Mouse (Mus musculus) intestine, embryonic 16.5 days (tissue): Measurements from ENCODE around the gene Tha1. TPM values are rescaled to one million over a fixed set of nuclear protein-coding genes. Genes with fewer than 3 reads are reported as not detected.

Experiments used
- ATAC-seq: fragments of 200-750 bp; cut with Nextera tagmentation; 2 replicates; pipeline ENCODE4 v1.8.0; 2017; ENCODE audit warnings: moderate TSS enrichment, moderate library complexity
- H3K27ac ChIP-seq: fragments of 300-500 bp; sonication (generic); 2 replicates; pipeline ENCODE4 v1.5.1; 2014; ENCODE audit warnings: mild to moderate bottlenecking, low read length
- H3K27me3 ChIP-seq: fragments of 300-500 bp; sonication (generic); replicated peaks from 2 replicates; pipeline ENCODE4 v1.6.1; 2014; ENCODE audit warnings: low read length, control low read depth, mixed read lengths; ENCODE audit not compliant: control insufficient read depth, insufficient read depth
- H3K36me3 ChIP-seq: fragments of 300-500 bp; sonication (generic); 2 replicates; pipeline ENCODE4 v1.6.1; 2014; ENCODE audit warnings: low read length, control low read depth; ENCODE audit not compliant: control insufficient read depth, insufficient read depth
- H3K4me1 ChIP-seq: fragments of 300-500 bp; sonication (generic); 2 replicates; pipeline ENCODE4 v1.6.1; 2014; ENCODE audit warnings: low read length, control low read depth, mixed read lengths; ENCODE audit not compliant: control insufficient read depth, insufficient read depth
- H3K4me2 ChIP-seq: fragments of 300-500 bp; sonication (generic); 2 replicates; pipeline ENCODE4 v1.6.1; 2014; ENCODE audit warnings: low read depth, low read length, control low read depth
- H3K4me3 ChIP-seq: fragments of 300-500 bp; sonication (generic); 2 replicates; pipeline ENCODE4 v1.5.1; 2014; ENCODE audit warnings: mild to moderate bottlenecking, low read length
- H3K9ac ChIP-seq: fragments of 300-500 bp; sonication (generic); 2 replicates; pipeline ENCODE4 v1.6.1; 2014; ENCODE audit warnings: low read depth, low read length
- H3K9me3 ChIP-seq: fragments of 300-500 bp; sonication (generic); 2 replicates; pipeline ENCODE4 v1.6.1; 2016; ENCODE audit warnings: low read length, control low read depth; ENCODE audit not compliant: control insufficient read depth
- WGBS: fragments of 180-500 bp; shearing (Covaris S2); extraction: QIAGEN DNeasy Blood & Tissue Kit; methylation state at CpG from one replicate; pipeline ENCODE4 v1.1.7; 2014; 5-methylcytosine and 5-hydroxymethylcytosine counted together
- polyA plus RNA-seq: library from polyadenylated mRNA; unstranded; fragments of >200 nt; fragmentation: Nextera tagmentation; extraction: Ambion mirVana; gene quantifications from 2 replicates; pipeline ENCODE4 v1.2.1, GENCODE M21; 2015

Tha1 gene
- polyA plus RNA-seq, 1 experiment from 2014 or later, result 12.2 TPM

DNA sequence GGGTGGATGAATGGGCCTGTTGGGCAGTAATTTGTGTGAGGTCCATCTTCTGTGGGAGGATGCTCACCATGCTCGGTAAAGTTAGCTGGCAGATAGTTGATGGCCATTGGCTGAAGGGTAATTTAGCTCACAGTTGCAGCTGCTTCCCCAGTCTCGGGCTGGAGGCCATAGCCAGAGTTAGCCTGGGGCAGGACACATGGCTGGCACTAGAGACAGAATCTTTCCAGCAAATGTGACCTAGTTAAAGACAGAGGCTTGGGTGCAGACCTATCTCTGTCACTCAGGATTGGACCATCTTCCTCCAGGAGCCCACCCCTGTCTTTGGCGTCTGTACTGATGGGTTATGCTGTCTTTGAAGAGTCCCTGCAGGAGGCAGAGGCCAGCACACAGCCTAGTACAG lies 14.9 kb downstream of the Tha1 start:
- H3K9ac ChIP-seq, result no peak overlapping the region
- H3K27ac ChIP-seq, result no peak overlapping the region
- H3K9me3 ChIP-seq, result no peaks in the 10 kb centered on the region
- WGBS, result 56% methylated on average over 3 of the region's 3 CpGs
- H3K36me3 ChIP-seq, result peaks cover 25% of the 10 kb centered on the region
- ATAC-seq, result no peak
- H3K4me1 ChIP-seq, result peaks cover 17% of the 10 kb centered on the region
- H3K27me3 ChIP-seq, result peaks cover 16% of the 10 kb centered on the region
- no peak overlapping the region for H3K4me3 ChIP-seq
- no peak overlapping the region for H3K4me2 ChIP-seq

DNA sequence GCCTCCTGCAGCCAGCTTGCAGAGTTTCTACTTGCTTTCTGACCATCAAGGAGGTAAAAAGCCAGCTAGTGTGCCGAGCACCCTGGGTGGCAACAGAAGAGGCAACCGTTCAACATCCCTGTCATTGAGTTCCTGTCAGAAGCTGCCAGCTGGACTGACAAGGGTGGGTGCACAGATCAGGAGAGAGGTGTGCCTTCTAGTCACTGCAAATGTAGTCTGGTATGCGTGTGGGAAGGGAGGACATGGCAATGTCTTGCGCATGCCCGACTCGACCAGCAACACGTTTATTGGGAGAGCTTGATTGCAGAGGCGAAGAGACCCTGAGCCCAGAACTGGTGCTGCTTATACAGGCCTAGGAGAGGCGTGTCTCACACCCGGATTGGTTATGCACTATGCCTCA lies 15.8 kb downstream of the Tha1 start:
- Histone ChIP-seq H3K4me1 (peaks cover 10% of the 10 kb centered on the region), H3K4me3 (no peak overlapping the region), H3K9ac (no peak overlapping the region), H3K36me3 (peaks cover 29% of the 10 kb centered on the region), H3K9me3 (no peaks in the 10 kb centered on the region), H3K27ac (no peak overlapping the region), H3K27me3 (peaks cover 16% of the 10 kb centered on the region), H3K4me2 (no peak overlapping the region)
- WGBS, result 95% methylated on average over 9 of the region's 10 CpGs
- no peak for ATAC-seq

DNA sequence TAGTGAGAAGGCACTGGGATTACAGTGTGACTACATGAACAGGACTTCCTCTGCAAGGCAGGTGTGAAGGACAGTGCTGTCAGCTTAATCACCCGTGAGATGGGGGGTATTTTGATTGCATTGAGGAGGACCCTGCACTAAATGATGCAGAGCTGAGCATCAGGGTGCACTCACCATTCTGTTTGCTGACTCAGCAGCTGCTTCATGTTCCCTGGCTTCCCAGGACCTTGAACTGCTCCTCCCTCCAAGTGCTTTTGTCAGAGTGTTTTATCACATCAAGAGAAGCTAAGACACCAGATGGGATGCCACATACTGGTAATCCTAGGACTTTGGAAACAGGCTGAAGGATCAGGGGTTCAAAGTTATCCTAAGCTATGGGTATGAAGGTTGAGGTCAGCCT lies 17.3 kb downstream of the Tha1 start:
- peaks cover 12% of the 10 kb centered on the region for H3K4me1 ChIP-seq
- H3K36me3 ChIP-seq, result peaks cover 33% of the 10 kb centered on the region
- H3K27me3 ChIP-seq, result peaks cover 13% of the 10 kb centered on the region
- 74% methylated on average over 1 of the region's 1 CpGs for WGBS
- no peak for ATAC-seq
- H3K4me2 ChIP-seq, result no peak overlapping the region
- H3K9ac ChIP-seq, result no peak overlapping the region
- no peak overlapping the region for H3K27ac ChIP-seq
- no peak overlapping the region for H3K4me3 ChIP-seq
- no peaks in the 10 kb centered on the region for H3K9me3 ChIP-seq

DNA sequence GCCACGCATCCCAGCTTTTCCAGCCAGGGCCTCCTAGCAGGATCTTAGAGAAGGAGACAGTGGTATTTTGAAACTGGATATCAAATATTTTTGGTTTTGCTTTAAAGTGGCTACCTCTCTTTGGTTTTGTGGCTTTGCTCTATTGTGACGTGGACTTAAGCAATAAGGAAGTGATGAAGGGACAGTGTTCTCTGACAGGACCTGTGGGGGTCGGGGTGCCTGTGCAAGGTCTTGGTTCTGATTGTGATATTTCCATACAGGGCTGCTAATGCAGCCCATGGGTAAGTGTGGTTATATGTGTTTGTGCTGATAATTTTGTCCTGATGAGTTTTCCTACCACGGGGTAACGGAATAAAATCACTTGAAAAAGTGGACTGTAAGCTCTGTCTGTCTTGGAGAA lies 17.9 kb downstream of the Tha1 start:
- Histone ChIP-seq H3K4me2 (no peak overlapping the region), H3K27ac (no peak overlapping the region), H3K27me3 (peaks cover 10% of the 10 kb centered on the region), H3K4me1 (peaks cover 13% of the 10 kb centered on the region), H3K4me3 (no peak overlapping the region), H3K9ac (no peak overlapping the region), H3K36me3 (peaks cover 33% of the 10 kb centered on the region), H3K9me3 (no peaks in the 10 kb centered on the region)
- no peak for ATAC-seq
- 90% methylated on average over 5 of the region's 5 CpGs for WGBS

DNA sequence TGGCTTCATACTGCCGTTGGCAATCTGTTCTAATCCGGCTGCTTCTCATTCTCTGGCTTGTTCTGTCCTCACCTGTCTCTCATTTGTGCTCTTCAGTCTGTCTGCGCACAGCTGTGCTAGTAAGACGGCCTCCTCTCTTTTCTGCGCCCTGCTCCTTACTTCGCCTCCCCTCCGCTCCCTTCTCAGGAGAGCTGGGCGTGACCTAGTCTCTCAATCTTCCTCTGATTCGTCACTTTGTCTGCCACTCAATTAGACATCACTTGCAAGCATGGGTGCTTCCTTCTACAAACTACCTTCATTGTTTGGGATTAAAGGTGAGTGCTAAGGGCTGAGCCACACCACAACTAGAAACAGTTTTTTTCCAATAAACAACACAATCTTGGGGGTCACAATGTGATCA lies 19.0 kb downstream of the Tha1 start:
- H3K9me3 ChIP-seq, result no peaks in the 10 kb centered on the region
- no peak for ATAC-seq
- no peak overlapping the region for H3K27ac ChIP-seq
- 0 out of 2 replicates have a peak, but pooled peaks cover 1% of the 10 kb centered on the region for H3K27me3 ChIP-seq
- H3K36me3 ChIP-seq, result peaks cover 33% of the 10 kb centered on the region
- no peak overlapping the region for H3K4me2 ChIP-seq
- 90% methylated on average over 9 of the region's 9 CpGs for WGBS
- no peak overlapping the region for H3K9ac ChIP-seq
- H3K4me1 ChIP-seq, result peaks cover 9% of the 10 kb centered on the region
- H3K4me3 ChIP-seq, result no peak overlapping the region

DNA sequence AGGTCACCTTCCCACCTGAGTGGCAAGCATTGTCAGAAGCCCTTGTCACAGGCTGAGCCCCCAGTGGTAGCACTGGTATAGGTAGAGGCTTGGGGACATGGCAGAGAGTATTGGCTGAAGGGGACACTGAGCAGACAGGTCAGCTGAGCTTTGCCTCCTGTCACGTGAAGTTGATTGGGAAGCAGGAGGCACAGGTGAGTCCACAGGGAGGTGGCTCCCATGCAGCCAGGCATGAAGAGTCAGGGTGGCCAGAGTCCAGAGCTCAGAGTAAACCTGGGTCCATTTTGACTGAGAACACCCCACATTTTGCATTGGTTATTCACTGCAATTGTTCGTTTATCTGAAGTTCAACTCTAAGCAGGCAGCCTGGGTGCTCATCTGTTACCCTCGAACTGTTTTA lies 20.4 kb downstream of the Tha1 start:
- Histone ChIP-seq H3K4me1 (peaks cover 14% of the 10 kb centered on the region), H3K27me3 (no peaks in the 10 kb centered on the region), H3K4me3 (no peak overlapping the region), H3K9me3 (no peaks in the 10 kb centered on the region), H3K9ac (no peak overlapping the region), H3K36me3 (peaks cover 33% of the 10 kb centered on the region), H3K4me2 (no peak overlapping the region), H3K27ac (no peak overlapping the region)
- WGBS, result 83% methylated on average over 3 of the region's 3 CpGs
- no peak for ATAC-seq

DNA sequence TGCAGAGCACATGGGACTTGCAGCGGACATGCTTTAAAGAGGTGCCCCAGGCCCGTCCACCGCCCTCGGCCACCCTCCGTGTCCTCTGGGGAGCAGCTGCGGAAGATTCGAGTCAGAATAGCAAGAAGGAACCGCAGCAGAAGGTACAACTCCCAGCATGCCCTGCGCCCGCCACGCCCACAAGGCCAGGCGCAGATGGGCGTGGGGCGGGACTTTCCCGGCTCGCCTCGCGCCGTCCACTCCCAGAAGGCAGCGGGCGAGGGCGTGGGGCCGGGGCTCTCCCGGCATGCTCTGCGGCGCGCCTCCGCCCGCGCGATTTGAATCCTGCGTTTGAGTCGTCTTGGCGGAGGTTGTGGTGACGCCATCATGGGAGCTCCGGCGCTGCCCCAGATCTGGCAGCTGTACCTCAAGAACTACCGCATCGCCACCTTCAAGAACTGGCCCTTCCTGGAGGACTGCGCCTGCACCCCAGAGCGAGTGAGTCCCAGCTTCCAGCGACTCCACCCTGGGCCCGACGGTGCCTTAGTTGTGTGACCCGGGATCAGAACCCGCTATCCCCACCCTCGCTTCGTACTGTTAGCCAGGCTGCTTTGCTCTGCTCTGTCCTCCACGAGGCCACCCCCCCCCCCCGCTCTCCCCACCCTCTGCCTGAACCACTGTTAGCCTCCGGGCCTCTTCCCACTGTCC lies 24.2 kb downstream of the Tha1 start, which contains the start of gene Birc5:
Gene Birc5 (plus strand): TSS at position 267 of the 687 bp plus-strand sequence.
- Histone ChIP-seq H3K27ac (peak within 1 kb of the TSS; percentile 99), H3K36me3 (peaks cover 10% of the 10 kb centered on the region), H3K4me3 (peak within 1 kb of the TSS; percentile 76), H3K4me2 (peak within 1 kb of the TSS; percentile 92), H3K9ac (peak within 1 kb of the TSS; percentile 95), H3K4me1 (peaks cover 25% of the 10 kb centered on the region), H3K9me3 (no peaks in the 10 kb centered on the region), H3K27me3 (no peaks in the 10 kb centered on the region)
- under 1% methylated on average over 46 of the region's 51 CpGs for WGBS
- peak; percentile 87 for ATAC-seq

DNA sequence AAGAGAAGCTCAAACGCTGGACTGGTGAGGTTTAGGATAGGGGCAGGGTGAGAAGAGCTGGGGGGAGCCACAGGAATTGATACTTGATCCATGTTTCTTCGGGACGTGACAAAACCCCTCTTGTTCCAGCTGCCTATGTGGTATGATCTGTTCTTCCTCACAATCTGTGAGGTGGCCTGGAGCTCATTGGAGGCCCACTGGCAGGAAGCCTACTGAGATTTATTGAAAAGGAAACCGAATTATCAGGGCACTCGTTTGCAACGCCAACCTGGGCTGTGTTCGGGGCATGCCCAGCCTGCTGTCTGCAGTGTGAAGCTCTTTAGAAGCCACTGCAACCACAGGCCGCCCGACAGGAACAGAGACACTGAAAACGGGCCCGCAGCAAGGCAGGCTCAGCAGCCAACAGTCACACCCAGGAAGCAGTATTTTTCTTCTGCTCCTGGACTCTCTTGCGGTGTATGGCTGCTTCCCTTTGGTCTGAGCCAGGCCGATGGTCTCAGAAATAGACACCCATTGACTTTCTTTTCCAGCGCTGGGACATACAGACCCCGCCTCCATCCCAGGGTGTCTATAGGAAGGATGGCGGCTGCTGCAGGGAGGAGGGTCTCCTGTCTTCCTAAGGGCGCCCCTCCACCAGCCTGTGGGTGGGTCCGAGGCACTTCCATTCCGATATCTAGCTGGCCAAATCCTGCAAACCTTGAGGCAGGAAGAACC lies 24.9 kb downstream of the Tha1 start:
- Histone ChIP-seq H3K36me3 (peaks cover 8% of the 10 kb centered on the region), H3K27me3 (no peaks in the 10 kb centered on the region), H3K4me1 (peaks cover 25% of the 10 kb centered on the region), H3K9me3 (no peaks in the 10 kb centered on the region), H3K9ac (peak overlapping the region; percentile 95), H3K27ac (peak overlapping the region; percentile 99), H3K4me3 (peak overlapping the region; percentile 76), H3K4me2 (peak overlapping the region; percentile 92)
- WGBS, result 5% methylated on average over 19 of the region's 19 CpGs
- peak; percentile 70 for ATAC-seq

DNA sequence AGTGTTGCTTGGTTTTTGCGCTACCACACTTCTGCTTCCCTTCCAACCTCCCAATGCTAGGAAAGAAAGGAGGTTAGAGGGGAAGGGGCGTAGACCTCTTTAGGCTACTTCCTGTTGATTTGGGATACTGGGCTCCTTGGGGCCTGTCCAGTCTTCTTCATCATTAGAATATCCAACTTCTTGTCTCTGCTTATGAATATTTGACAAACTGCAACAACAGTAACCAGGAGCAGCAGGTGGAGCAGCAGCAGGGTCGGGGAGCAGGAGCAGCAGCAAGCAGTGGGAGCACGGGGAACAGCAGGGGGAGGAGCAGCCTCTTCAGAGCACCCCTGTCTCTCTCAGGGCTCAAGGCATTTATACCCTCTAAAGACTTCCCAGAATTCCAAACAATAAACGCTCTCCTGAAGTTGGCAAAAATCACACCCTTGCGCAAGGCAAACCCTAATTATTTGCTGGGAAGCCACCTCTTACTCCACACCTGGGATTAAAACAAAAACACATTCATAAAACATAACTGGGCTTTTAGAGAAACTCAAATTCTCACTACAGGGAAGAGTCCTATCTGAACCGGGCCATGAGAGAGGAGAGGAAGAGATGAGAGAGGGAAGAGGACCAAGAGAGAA lies 25.6 kb downstream of the Tha1 start:
- Histone ChIP-seq H3K9ac (peak overlapping the region; percentile 95), H3K4me1 (peaks cover 25% of the 10 kb centered on the region), H3K36me3 (peaks cover 6% of the 10 kb centered on the region), H3K27me3 (no peaks in the 10 kb centered on the region), H3K9me3 (no peaks in the 10 kb centered on the region), H3K27ac (peak overlapping the region; percentile 99), H3K4me2 (peak overlapping the region; percentile 92), H3K4me3 (peak overlapping the region; percentile 76)
- WGBS, result 70% methylated on average over 7 of the region's 7 CpGs
- no peak for ATAC-seq
